Mouse (Mus musculus) midbrain, embryonic 14.5 days (tissue): ENCODE data around the gene Chp1. TPM values are rescaled to one million over a fixed set of nuclear protein-coding genes. Genes with fewer than 3 reads are reported as not detected.
"Not testable (repeated sequence)": the region's sequence is repeated elsewhere in the genome, so short reads cannot be mapped to it uniquely, and the experiment has no call there.

Experiments
- ATAC-seq: fragments of 200-750 bp; cut with Nextera tagmentation; 2 replicates; pipeline ENCODE4 v1.8.0; 2017; ENCODE audit warnings: moderate number of reproducible peaks, moderate library complexity; ENCODE audit not compliant: low FRiP score, low TSS enrichment
- DNase-seq: peaks from one replicate; pipeline ENCODE4 v3.0.0-alpha.2; 2015
- H3K27ac ChIP-seq: fragments of 300-500 bp; sonication (generic); replicated peaks from 2 replicates; pipeline ENCODE4 v1.5.1; 2014; ENCODE audit warnings: mild to moderate bottlenecking, low read depth, low read length, moderate library complexity
- H3K27me3 ChIP-seq: fragments of 300-500 bp; sonication (generic); 2 replicates; pipeline ENCODE4 v1.6.1; 2014; ENCODE audit warnings: low read length, control low read depth, mixed read lengths; ENCODE audit not compliant: control insufficient read depth, insufficient read depth
- H3K36me3 ChIP-seq: fragments of 300-500 bp; sonication (generic); 2 replicates; pipeline ENCODE4 v1.6.1; 2014; ENCODE audit warnings: low read length, control low read depth; ENCODE audit not compliant: control insufficient read depth, insufficient read depth
- H3K4me1 ChIP-seq: fragments of 300-500 bp; sonication (generic); 2 replicates; pipeline ENCODE4 v1.6.1; 2014; ENCODE audit warnings: mild to moderate bottlenecking, antibody characterized with exemption, low read length, control low read depth; ENCODE audit not compliant: control insufficient read depth, insufficient read depth
- H3K4me2 ChIP-seq: fragments of 300-500 bp; sonication (generic); 2 replicates; pipeline ENCODE4 v1.6.1; 2014; ENCODE audit warnings: mild to moderate bottlenecking, low read length, moderate library complexity
- H3K4me3 ChIP-seq: fragments of 300-500 bp; sonication (generic); replicated peaks from 2 replicates; pipeline ENCODE4 v1.5.1; 2014; ENCODE audit warnings: low read depth, low read length
- H3K9ac ChIP-seq: fragments of 300-500 bp; sonication (generic); replicated peaks from 2 replicates; pipeline ENCODE4 v1.6.1; 2014; ENCODE audit warnings: mild to moderate bottlenecking, low read length, moderate library complexity
- H3K9me3 ChIP-seq: fragments of 300-500 bp; sonication (generic); 2 replicates; pipeline ENCODE4 v1.6.1; 2016; ENCODE audit warnings: low read length, control low read depth, mixed read lengths; ENCODE audit not compliant: control insufficient read depth
- WGBS: fragments of 180-500 bp; shearing (Covaris S2); extraction: QIAGEN DNeasy Blood & Tissue Kit; methylation state at CpG from one replicate; pipeline ENCODE4 v1.1.7; 2014; 5-methylcytosine and 5-hydroxymethylcytosine counted together
- polyA plus RNA-seq: library from polyadenylated mRNA; unstranded; fragments of >200 nt; fragmentation: Nextera tagmentation; extraction: Ambion mirVana; gene quantifications from 2 replicates; pipeline ENCODE4 v1.2.1, GENCODE M21; 2014

Chp1 gene
- 42.8 and 57.4 TPM in 2 replicates for polyA plus RNA-seq

DNA sequence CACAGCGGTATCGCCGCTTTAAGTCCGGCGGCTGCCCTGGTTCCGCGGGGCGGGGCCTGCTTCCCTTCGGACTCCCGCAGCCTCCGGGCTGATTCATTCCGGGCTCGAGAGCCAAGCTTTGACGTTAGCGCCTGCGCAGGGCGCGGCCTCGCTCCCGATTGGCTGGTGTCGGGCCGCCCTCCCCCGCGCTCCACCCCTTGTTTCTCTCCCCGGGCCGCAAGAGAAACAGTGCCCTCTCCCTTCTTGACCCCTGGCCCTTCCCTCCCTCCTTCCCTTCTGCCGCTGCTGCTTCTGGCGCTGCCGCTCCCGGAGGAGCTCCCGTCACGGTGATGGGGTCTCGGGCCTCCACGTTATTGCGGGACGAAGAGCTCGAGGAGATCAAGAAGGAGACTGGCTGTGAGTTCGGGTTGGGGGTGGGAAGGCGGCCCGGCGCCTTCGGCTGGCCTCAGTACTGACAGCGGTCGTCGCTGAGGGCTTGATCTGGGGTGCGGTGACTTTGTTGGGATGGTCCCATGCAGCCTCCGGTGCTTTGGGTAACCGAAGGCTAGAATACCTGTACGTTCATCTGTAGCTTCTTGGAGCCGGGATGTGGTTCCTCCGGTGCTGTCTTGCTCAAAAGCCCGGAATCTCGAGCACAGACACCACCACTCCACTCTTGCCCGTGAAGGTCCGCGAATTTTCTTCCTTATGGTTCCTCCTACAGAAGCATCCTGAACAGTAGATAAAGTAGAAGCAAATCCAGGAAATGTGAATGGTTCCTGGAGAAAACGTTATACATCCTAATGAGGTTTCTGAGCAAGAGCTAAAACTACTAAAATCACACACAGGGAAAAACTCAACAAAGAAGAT lies at the start of gene Chp1, which contains the start of gene Exd1:
Gene Chp1, plus strand, starts transcription at position 176 of the 849 bp plus-strand sequence.
Gene Exd1, minus strand, starts transcription at position 106 of the 849 bp plus-strand sequence.
- WGBS, result under 1% methylated on average over 57 of the region's 57 CpGs
- Histone ChIP-seq H3K9ac (peak within 1 kb of the TSS; percentile 80), H3K4me2 (peak within 1 kb of the TSS; percentile 67), H3K4me3 (peak within 1 kb of the TSS; percentile 82), H3K27ac (peak within 1 kb of the TSS; percentile 83), H3K9me3 (no peaks in the 10 kb centered on the region), H3K27me3 (no peaks in the 10 kb centered on the region), H3K4me1 (peaks cover 12% of the 10 kb centered on the region), H3K36me3 (no peaks in the 10 kb centered on the region)
- DNase-seq, result peak; percentile 99
- ATAC-seq, result peak; percentile 99

DNA sequence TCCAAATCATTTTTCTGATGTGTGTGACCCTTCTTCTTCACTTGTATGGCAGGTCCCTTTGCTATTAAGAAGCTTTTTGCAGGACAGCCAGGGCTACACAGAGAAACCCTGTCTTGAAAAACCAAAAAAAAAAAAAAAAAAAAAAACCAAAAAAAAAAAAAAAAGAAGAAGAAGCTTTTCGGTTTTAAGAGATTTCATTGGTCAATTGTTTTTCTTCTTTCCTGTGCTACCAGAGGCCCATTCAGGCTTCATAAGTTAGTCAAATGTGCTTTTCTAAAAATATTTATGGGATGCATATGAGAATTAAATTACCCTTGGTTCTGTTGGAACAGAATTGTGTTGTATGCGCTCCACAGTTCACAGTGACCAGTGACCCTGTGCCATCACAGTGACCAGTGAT lies 48.6 kb upstream of the Chp1 start:
- Histone ChIP-seq H3K27me3 (no peaks in the 10 kb centered on the region), H3K9me3 (no peaks in the 10 kb centered on the region), H3K36me3 (no peaks in the 10 kb centered on the region), H3K9ac (no peak overlapping the region), H3K4me2 (no peak overlapping the region), H3K4me3 (no peak overlapping the region), H3K27ac (no peak overlapping the region), H3K4me1 (no peaks in the 10 kb centered on the region)
- 95% methylated on average over 2 of the region's 2 CpGs for WGBS
- ATAC-seq (no peak), DNase-seq (no peak)

DNA sequence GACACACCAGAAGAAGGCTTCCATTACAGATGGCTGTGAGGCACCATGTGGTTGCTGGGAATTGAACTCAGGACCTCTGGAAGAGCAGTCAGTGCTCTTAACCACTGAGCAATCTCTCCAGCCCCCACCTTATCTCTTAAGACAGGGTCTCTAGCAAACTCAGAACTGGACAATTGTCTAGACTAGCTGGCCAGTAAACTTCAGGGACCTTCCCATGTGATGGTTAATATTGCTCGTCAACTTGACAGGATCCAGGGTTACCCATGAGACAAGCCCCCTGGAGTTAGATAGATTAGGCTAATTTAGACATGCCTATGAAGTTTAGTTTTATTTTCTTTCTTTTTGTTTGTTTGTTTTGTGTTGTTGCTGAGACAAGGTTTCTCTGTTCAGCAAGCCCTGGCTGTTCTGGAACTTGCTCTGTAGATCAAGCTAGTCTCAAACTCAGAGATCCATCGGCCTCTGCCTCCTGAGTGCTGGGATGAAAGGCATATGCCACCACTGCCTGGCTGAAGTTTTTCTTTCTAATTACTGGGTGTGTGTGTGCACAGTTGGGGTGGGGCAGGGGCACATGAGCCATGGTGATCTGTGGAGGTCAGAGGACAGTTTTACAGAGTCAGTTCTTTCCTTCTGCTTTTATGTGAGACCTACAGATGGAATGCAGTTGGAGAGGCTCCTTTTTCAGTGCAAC lies 46.4 kb upstream of the Chp1 start:
- no peak overlapping the region for H3K9ac ChIP-seq
- no peak overlapping the region for H3K27ac ChIP-seq
- no peak overlapping the region for H3K4me2 ChIP-seq
- no peaks in the 10 kb centered on the region for H3K4me1 ChIP-seq
- no peaks in the 10 kb centered on the region for H3K36me3 ChIP-seq
- WGBS, result 90% methylated on average over 2 of the region's 2 CpGs
- no peak overlapping the region for H3K4me3 ChIP-seq
- H3K27me3 ChIP-seq, result no peaks in the 10 kb centered on the region
- DNase-seq (no peak), ATAC-seq (no peak)
- no peaks in the 10 kb centered on the region for H3K9me3 ChIP-seq

DNA sequence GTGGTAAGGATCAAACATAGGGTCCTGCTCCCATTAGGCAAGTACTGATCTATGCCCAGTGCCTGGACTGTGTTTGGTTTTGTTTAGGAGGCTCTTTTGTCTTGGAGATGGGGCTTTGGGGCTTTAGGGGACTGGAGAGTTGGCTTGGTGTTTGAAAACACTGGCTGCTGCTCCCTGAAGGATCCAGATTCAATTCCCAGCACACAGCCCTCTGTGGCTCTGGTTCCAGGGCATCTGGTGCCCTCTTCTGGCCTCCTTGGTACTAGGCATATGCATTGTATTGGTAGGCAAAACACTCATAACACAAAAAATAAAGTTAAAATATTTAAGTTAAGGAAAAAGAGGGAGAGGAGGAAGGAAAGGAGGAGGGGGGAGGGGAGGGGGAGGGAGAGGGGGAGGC lies 40.4 kb upstream of the Chp1 start:
- no peak for DNase-seq
- H3K27ac ChIP-seq, result no peak overlapping the region
- H3K9me3 ChIP-seq, result no peaks in the 10 kb centered on the region
- no peak for ATAC-seq
- H3K27me3 ChIP-seq, result no peaks in the 10 kb centered on the region
- H3K4me3 ChIP-seq, result no peak overlapping the region
- no peak overlapping the region for H3K9ac ChIP-seq
- H3K4me2 ChIP-seq, result no peak overlapping the region
- H3K4me1 ChIP-seq, result no peaks in the 10 kb centered on the region
- no peaks in the 10 kb centered on the region for H3K36me3 ChIP-seq

DNA sequence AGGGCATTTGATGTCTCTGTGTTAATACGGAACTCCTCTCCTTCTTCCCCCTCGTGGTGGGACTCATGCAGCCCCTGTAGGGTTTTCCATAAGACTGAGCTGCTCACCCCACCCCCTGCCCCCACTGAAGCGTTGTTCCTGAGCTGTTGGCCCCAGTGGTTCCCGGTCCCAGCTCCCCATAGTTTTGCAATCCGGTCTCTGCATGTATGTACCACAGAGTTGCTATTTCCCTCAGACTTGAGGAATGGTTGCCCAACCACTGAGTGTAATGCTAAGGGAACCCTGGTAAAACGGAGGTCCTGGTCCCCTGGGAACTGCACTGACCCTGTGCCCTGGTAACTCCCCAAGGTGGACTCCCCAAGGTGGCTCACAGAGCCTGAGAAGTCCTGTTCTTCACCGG lies 39.0 kb upstream of the Chp1 start:
- not testable (repeated sequence) for H3K36me3 ChIP-seq, ATAC-seq, H3K4me1 ChIP-seq

DNA sequence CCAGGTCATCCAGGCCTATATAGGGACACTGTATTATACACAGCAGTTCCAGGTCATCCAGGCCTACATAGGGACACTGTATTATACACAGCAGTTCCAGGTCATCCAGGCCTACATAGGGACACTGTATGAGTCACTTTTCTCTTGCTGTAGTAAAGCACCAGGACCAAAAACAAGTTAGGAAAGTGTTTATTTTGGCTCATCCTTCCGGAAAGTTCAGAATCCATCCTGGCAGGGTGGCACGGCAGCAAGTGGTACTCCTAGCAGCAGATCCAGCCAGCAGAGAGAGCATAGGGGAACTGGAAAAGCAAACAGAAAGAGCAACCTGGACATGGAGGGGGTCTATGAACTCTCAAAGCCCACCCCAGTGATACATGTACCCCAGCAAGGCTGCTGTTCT lies 36.6 kb upstream of the Chp1 start:
- Histone ChIP-seq H3K4me3 (no peak overlapping the region), H3K36me3 (no peaks in the 10 kb centered on the region), H3K27ac (no peak overlapping the region), H3K9ac (no peak overlapping the region), H3K4me2 (no peak overlapping the region), H3K9me3 (no peaks in the 10 kb centered on the region), H3K27me3 (no peaks in the 10 kb centered on the region), H3K4me1 (no peaks in the 10 kb centered on the region)
- WGBS, result 88% methylated on average over 2 of the region's 2 CpGs
- no peak for ATAC-seq
- DNase-seq, result no peak

More for the DNA sequence above, 39.0 kb upstream of the Chp1 start:
- H3K9ac ChIP-seq, DNase-seq, H3K27ac ChIP-seq, H3K9me3 ChIP-seq, H3K4me2 ChIP-seq, H3K4me3 ChIP-seq, H3K27me3 ChIP-seq: not testable (repeated sequence)
- 69% methylated on average over 7 of the region's 7 CpGs for WGBS

DNA sequence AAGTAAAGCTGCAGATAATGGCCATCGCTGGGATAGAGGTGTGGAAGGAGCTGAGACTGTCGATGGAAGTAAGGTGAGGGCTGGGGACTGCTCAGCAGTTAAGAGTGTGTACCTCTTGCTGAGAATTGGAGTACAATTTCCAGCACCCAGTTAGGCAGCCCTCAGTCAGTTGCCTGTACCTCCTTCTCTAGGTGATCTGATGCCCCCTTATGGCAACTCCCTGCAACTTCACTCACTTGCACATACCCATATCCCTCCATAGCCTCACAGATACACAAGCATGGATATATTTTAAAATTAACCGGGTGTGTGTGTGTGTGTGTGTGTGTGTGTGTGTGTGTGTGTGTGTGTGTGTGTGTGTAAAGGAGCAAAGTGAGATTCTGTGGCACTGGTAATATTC lies 35.2 kb upstream of the Chp1 start:
- Histone ChIP-seq H3K36me3 (no peaks in the 10 kb centered on the region), H3K9ac (no peak overlapping the region), H3K4me3 (no peak overlapping the region), H3K4me1 (no peaks in the 10 kb centered on the region), H3K4me2 (no peak overlapping the region), H3K9me3 (no peaks in the 10 kb centered on the region), H3K27ac (no peak overlapping the region), H3K27me3 (no peaks in the 10 kb centered on the region)
- WGBS, result 82% methylated on average over 3 of the region's 3 CpGs
- no peak for DNase-seq
- no peak for ATAC-seq

DNA sequence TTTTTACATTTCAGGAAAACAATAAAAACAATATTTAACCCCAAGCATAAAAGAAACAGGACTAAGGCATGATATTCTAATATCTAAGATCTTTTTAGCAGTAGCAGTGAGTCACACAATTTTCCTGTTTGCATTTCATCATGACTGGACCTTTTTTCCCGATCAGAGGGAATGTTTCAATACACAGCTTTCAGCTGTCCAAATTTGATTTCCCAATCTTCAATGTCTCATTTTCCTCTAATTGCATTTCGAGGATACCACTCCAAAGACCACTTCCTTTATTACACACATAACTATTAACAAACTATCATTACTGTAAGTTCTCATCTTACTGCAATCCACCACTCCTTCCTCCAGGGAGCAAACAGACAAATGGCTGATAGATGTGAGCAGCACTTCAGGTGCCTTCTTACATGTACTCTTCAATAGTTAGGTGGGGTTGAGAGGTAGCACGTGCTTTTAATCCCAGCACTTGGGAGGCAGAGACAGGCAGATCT lies 33.4 kb upstream of the Chp1 start:
- Histone ChIP-seq H3K4me2 (no peak overlapping the region), H3K4me1 (no peaks in the 10 kb centered on the region), H3K27ac (no peak overlapping the region), H3K36me3 (no peaks in the 10 kb centered on the region), H3K4me3 (no peak overlapping the region), H3K9me3 (no peaks in the 10 kb centered on the region), H3K9ac (no peak overlapping the region), H3K27me3 (no peaks in the 10 kb centered on the region)
- ATAC-seq, result no peak
- 83% methylated on average over 3 of the region's 3 CpGs for WGBS
- no peak for DNase-seq
